Mouse (Mus musculus) cerebellum, postnatal 10 days (tissue): ENCODE measurements around the gene Gpr155.

Source experiments
- DNase-seq, 2 experiments: peaks; one replicate each; pipeline ENCODE4 v3.0.0; 2021; ENCODE audit warnings: mixed read lengths in 2 of 2

Gene Gpr155

DNA sequence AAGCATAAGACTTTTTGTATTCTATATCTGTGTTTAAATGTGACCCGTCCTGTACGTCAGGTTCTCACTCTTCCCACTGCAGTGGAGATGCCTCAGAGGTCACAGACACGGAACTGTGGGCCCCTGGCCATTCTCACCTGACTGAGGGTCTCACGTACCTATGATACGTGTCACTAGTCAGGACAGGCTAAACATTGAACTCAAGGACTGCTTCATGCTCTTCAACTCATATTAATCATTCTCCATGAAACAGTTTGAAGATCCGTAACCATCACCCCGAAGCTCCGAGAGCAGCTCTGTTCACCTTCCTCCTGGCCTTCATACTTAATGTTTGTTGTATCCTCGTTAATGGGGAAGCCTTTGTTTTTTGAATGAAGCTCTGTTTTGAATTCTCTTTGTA lies 68.9 kb downstream of the Gpr155 start:
- no peak for DNase-seq

- DNase-seq: no peak
Observed at GRCm38 (mm10) chr2:73314311-73314710, 72.1 kb downstream of the Gpr155 start.

DNA sequence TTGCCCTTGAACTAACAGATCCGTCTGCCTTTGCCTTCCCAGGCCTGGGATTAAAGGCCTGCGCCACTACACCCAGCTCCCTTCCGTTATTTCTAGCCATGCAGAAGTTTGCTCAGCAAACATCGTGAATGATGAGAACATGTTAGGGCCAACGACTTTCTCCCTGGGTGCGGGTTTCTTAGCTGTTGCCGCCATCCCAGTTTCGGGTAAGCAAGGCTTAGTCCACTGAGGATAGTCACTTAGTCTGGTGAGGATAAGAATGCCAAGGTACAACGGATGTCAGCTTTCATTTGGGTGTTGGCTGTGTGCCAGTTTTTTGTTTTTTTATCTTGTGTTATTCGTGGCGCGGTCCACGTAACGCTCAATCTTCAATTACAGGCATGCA lies 73.3 kb downstream of the Gpr155 start:
- peak; percentile 52 to 74 for DNase-seq

GRCm38 (mm10) chr2:73312152-73313116 lies 73.9 kb downstream of the Gpr155 start, which contains the start of the genes Scrn3 and Cir1:
Scrn3 (plus strand) TSS chr2:73312601.
Cir1 (minus strand) TSS chr2:73312701.
- DNase-seq: peak; percentile 96 to 98

DNA sequence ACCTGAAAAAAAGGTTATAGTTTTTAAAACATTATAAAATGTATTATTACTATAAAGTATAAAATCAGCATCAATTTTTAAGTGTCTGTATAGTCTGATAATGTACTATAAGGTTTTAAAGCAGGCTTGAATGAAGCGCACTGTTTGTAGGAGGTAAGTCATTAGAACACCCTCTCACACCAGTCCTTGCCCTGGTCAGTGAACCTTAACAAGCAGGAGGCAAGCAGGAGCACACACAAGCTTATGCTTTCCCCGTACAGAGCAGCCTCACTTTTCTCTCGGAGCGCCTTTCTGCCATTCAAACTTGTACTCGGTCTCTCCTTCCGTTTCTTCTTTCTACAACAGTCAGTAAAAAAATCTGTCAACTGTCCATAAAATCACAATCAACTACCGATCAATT lies 80.4 kb downstream of the Gpr155 start:
- no peak for DNase-seq

DNA sequence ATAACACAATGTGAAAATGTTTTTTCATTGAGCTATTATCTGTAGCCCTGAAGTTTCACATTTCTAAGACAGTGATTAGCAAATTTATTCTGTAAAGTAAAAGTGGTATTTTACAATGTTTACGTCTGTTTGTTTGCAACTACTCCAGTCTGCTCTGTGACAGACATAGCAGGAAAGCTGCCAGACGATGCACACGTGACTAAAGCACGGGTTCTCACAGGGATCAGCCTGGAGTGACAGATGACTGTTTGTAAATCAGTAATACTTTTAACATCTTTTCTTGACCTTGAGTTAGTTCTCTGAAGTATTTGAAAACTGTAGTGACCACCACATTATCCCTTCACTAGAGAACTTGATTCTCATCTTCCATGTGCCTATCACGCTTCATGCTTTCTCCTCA lies 81.9 kb downstream of the Gpr155 start:
- no peak for DNase-seq

DNA sequence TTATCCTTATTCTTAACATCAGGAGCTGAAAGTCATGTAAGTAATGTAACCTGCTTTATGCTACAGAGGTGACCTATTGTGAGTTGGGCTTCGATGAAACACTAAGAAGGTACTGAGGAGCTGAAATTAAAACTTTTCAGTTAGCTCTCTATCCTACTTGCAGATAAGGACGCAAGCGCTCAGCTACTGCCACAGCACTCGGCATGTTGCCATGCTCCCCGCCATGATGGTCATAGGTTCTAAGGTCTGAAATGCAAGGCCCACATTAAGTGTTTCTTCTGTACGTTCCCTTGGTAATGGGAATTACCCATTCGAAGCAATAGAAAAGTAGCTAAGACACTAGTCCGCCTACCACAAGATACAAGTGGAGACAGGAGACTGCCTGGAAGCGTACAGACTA lies 83.7 kb downstream of the Gpr155 start:
- DNase-seq: no peak

GRCm38 (mm10) chr2:73301979-73302378 lies 84.4 kb downstream of the Gpr155 start:
- DNase-seq: no peak

DNA sequence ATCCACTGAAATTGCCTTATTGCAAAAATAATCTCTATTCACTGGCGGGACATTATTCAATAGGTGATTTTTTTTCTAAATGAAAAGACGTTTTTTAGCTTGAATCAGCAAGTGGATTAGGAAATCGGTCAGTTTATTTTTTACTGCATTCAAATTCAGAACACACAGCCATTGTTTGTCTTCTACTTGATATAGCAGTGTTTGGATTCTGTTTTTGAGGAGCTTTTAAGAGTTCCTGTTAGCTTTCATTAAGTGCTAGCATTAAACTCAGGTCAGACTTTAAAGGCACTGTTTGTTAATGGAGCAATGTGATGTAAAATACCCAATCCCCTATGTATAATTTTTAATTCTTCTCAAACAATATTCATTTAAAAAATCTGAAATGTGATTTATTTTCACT lies 87.5 kb downstream of the Gpr155 start:
- no peak for DNase-seq

GRCm38 (mm10) chr2:73298154-73298553 lies 88.2 kb downstream of the Gpr155 start:
- DNase-seq: no peak

DNA sequence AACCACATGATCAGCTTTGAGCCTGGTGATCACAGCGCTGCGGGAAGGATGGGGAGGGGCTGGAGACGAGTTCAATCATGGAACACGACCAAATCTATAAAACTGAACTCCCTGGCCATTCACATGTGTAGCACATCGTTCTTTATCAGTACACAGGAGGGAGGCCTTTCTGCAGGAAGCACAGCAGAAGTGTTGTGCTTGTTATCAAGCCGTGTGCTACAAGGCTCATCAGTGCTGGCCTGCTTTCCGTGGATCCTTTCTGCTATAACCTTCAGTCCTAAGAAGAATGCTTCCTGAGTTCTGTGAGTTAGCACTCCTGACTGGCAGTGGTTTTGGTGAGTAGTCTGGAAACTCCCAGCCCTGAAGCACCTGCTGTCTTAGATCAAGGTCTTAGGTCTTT lies 91.3 kb downstream of the Gpr155 start:
- DNase-seq: no peak
